Mouse (Mus musculus) lung, postnatal 10 days (tissue): ENCODE data around the gene Mettl1.
"Not testable (repeated sequence)": the region's sequence is repeated elsewhere in the genome, so short reads cannot be mapped to it uniquely, and the experiment has no call there.

Source experiments
- DNase-seq: peaks from one replicate; pipeline ENCODE4 v3.0.0; 2021

Gene Mettl1

DNA sequence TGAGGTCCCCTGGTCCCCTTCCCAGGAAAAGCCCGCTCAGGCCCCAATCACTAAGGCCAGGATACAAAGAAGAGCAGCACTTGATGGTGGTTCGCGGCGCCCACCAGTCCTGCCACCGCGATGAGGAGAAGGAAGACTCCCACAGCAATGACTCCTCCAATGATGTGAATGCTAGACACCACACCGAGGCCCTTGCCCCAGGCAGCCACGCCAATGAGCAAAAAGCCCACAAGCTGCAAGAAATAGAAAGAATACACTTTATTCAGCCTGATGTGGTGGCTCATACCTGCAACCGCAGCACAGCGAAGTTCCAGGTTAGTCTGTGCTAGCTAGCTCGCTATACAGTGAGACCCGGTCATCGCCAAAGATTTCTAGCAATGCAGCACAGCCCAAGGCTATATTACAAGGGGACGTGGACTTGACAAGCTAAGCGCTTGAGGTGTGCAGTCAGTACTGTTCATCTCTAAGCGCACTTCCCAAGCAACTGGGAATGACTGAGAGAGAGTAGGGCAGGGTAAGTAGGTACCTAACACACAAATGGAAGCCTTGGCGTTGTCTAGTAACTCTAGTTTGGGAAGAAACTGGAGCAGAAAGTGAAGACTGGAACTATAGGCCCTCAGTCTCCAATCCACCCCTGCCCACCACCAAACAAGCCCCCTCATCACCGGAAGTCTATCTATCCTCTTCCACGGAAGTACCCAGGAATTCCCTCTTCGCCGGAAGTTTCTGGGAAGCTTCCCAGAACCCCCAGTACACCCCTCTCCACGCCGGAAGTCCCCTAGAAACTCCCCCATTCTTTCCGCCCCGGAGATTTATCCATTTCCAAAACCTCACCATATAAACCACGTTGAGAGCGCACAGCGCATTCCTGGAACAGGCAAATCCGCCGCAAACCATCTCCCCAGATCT, 28.3 kb downstream of the Mettl1 start:
- DNase-seq, result no peak

DNA sequence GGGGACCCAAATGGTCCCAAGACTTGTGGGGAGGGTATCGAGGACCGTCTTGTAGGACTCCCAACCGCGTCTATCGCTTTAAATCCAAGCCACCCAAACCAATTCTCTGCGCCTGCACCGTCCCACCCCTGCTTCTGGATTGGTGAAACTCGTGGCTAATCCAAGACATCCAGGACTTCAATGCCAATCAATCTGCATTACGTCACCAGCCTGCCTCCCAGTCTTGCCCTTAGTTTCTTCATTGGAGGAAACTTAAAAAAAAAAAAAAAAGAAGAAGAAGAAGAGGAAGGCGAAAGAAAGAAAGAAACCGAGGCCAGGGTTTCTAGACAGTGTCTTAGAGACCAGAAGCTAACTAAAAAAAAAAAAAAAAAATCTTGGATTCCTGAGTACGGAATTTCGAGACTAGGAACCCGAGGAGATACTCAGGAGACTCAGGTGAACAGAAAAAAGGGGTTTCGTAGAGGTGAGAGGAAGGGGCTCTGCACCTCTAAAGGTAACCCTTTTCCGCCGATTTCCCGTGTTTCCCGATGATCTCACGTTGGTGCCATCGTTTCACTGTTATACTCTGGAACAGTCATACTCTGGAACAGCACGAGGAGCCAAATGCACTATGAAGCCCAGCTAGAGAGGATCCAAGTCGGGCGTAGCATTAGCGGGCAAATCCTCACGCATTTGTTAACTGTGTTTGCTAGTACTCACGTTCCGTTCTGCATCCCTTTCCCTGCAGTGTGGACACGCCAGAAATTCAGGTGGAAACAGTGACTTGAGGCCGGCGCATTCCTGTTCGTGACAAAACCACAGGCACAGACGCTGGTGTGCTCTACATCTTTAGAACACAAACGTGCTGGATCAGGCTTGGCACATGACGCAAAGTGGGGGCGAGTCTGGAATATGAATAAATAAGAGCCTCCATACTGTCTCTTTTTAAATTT, 29.2 kb downstream of the Mettl1 start, which contains the start of gene Tspan31:
Gene Tspan31, minus strand, starts transcription at position 75 of the 932 bp plus-strand sequence.
- DNase-seq, result peak; percentile 96

DNA sequence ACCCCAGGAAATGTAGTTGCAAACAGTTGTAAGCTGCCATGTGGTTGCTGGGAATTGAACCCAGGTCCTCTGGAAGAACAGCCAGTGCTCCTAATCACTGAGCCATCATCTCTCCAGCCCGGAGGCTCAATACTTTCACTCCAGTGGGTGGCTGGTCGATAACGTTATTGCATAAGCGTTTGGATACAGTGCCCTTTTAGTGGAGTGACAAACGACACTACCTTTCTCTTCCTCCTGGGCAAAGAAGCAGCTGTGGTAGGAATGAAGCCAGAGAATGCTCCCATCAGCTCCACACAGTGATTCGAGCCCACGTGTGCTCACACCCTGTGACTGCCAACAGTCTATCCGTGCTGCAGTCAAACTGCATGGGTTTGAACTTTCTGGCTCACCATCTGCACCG, 30.0 kb downstream of the Mettl1 start:
- DNase-seq, result no peak

DNA sequence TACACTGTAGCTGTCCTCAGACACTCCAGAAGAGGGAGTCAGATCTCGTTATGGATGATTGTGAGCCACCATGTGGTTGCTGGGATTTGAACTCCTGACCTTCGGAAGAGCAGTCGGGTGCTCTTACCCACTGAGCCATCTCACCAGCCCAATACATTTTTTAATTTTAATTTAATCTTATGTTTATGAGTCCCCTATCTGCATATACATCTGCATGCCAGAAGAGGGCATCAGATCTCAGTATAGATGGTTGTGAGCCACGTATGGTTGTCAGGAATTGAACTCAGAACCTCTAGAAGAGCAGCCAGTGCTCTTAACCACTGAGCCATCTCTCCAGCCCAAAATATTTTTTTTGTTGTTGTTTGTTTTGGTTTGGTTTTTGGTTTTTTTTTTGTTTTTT, 31.1 kb downstream of the Mettl1 start:
- not testable (repeated sequence) for DNase-seq

DNA sequence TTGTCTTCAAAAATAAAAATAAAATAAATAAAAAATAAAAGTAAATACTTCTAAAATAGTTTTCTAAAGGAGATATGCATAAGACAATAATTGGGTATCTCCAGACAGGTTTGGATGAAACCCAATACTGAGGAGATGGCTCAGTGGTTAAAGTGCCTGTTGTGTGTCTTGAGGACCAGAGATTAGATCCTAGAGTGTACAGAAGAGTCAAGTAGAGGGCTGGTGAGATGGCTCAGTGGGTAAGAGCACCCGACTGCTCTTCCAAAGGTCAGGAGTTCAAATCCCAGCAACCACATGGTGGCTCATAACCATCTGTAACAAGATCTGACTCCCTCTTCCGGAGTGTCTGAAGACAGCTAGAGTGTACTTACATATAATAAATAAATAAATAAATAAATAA, 31.8 kb downstream of the Mettl1 start:
- not testable (repeated sequence) for DNase-seq

DNA sequence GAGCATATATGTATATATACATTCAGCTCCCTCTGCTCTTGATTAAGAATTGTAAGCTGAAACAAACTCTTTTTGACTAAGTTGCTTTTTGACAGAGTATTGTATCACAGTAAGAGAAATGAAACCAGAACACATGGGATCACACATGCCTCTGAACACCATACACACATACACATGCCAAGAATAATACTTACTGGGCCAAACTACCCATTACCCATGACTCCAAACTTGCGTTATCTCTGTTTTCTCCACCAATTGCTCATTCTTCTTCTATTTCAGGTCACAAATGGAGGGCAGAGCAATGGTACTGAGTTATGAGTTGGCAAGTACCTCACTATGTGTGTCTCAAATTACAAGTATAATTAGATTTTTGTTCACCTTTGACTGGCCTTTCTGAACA, 32.8 kb downstream of the Mettl1 start:
- no peak for DNase-seq

DNA sequence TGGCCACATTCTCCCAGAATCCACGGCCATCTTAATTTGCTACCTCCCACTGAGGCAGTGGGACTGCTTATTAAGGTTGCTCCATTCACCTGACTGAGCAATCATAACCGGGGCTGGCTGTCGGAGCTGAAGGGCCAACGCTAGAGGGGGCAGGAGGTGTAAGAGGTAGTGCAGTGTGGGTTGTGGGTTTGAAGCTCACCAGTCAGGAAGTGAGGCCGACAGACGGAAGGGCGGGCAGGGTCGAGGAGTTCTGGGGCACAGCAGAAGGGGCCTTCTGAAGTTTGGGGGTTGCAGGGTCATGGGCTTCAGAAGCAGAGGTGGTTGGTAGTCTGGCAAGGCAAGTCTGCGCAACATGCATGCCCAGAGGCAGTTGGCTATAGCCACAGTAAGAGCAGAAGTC, 33.9 kb downstream of the Mettl1 start, which contains the start of gene Agap2:
Gene Agap2, plus strand, starts transcription at position 205 of the 400 bp plus-strand sequence.
- DNase-seq, result peak; percentile 29

DNA sequence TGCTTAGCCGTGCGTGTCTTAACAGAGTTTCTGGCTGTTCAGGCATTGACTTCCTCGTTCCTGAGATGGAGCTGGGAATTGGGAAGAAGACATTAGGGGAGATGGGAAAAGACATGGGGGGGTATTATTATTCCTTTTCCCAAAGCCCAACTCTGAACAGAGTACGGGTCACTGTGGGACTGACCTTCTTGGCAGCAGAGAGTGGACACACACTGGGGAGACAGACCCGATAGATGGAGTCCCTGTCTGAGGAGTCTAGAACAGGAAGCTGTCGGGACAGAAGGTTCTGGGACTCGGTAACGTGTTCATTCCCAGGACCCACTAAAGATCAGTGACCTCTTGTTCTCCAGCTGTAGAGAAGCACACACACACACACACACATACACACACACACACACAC, 34.4 kb downstream of the Mettl1 start:
- no peak for DNase-seq

DNA sequence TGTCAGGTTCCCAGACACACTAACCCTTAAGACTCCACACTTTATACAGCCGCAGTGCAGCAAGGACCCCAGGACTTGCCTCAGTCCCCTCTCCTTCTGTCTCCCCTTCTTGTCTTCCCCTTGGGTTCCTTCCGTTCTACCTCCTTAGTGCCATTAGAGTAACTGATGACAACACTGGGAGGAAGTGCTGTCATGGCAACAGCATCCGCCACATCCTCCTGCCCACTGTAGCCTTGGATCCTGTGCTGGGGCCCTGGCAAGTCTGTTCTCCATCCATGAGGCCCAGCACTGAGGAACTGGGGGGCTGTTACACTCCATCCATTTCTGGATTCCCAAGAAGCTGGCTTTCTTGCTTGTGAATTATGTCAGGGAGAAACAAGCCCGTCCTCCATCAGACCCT, 34.9 kb downstream of the Mettl1 start:
- no peak for DNase-seq

DNA sequence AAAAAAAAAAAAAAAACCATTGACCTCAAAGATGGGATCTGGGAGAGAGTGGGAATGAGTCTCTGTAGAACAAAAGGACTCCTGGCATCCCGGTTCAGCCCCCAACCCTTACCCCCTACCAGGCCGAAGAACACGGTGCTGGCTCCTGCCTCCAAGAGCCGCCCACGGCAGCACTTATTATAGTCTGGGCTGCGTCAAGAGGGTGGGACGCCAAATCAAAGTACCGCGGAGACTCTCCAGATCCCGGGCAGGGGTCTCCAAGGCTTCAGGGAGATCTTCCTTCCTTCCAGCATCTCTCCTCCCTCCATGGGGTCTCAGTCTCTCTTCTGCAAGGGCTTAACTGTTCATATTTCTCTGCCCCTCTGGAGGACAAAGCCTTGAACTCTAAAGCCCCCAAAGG, 36.3 kb downstream of the Mettl1 start:
- DNase-seq, result no peak

DNA sequence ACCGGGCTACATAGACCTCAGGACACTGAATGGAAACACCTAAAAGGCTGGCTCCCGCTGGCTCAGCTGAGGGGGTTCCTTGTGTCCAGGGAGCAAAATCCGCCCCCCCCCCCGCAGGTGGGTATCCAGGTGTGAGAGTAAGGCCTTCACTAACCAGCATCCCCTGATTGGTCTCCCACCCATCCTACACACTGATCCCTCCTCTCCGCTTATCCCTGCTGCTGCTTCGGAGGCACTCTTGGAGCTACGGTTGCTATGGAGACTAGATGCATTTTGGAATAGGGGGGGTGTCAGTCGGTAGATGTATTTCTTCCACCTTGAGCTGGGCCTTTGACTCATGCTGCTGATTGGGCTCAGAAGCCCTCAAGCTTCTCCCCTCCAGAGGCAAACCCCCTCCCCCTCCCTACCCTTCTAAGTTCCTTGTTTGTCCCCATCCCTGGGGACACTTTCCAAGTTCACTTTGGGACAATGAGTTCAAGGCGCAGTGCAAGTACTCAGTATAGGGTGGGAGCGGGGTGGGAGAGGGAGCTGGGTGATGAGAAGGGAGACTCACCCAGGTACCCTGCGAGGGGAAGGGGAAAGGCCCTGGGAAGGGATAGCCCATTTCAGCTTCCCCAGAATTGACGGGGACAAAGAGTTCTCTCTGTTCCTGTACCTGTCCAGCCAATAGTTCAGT, 36.9 kb downstream of the Mettl1 start:
- DNase-seq, result no peak

DNA sequence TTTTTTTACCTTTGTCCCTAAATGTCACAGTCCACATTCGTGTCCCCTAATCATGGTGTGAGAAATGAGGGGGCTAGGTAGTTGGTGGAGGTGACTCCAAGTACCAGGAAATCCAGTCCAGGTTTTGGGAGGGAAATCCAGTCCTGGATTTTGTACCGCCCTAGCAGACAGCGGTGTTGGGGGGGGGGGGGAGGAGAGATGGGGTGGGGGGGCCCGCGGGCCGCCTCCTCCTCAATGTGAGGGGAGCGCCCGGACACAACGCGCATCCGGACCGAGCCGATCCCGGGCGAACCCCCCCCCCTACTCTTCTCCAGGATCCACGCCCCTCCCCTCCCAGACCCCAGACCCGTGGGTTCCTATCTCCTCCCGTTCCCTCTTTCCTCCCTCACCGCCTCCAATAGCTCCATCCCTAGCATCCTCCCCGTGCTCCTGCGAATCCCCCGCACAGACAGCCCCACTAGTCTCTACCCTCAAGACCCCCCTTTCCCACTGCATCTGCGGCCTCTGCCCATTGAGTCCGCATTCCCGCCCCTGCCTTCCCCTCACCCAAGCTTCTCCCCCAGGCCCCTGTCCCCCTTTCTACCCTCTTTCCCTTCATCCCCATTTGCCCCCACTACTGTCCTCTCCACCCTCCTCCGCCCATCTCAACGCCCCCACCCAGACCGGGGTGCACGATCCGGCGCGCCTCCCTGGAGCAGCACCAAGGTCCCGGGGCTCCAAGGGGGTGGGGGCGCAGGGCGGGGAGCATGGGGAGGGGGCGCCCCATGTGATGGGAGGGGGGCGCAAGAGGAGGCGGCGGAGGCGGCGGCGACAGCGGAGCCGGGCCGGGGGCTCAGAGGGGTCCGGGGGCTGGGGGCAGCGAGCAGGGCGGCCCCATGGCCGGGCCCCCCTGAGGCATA, 37.7 kb downstream of the Mettl1 start:
- no peak for DNase-seq

DNA sequence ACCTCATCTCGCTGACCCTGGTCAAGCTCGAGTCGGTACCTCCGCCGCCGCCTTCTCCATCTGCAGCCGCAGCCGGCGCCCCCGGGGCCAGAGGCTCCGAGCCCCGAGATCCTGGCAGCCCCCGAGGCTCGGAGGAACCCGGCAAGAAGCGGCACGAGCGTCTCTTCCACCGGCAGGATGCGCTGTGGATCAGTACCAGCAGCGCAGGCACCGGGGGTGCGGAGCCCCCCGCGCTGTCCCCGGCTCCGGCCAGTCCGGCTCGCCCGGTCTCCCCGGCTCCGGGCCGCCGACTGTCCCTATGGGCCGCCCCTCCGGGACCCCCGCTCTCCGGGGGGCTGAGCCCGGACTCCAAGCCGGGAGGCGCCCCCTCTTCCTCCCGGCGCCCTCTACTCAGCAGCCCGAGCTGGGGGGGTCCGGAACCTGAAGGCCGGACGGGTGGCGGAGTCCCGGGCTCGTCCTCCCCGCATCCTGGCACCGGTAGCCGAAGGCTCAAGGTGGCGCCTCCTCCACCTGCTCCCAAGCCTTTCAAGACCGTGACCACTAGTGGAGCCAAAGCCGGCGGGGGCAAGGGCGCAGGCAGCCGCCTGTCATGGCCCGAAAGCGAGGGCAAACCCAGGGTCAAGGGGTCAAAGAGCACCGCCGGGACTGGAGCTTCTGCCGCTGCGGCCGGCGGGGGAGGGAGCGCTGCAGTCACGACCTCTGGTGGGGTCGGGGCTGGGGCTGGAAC, 38.6 kb downstream of the Mettl1 start:
- peak; percentile 37 for DNase-seq

DNA sequence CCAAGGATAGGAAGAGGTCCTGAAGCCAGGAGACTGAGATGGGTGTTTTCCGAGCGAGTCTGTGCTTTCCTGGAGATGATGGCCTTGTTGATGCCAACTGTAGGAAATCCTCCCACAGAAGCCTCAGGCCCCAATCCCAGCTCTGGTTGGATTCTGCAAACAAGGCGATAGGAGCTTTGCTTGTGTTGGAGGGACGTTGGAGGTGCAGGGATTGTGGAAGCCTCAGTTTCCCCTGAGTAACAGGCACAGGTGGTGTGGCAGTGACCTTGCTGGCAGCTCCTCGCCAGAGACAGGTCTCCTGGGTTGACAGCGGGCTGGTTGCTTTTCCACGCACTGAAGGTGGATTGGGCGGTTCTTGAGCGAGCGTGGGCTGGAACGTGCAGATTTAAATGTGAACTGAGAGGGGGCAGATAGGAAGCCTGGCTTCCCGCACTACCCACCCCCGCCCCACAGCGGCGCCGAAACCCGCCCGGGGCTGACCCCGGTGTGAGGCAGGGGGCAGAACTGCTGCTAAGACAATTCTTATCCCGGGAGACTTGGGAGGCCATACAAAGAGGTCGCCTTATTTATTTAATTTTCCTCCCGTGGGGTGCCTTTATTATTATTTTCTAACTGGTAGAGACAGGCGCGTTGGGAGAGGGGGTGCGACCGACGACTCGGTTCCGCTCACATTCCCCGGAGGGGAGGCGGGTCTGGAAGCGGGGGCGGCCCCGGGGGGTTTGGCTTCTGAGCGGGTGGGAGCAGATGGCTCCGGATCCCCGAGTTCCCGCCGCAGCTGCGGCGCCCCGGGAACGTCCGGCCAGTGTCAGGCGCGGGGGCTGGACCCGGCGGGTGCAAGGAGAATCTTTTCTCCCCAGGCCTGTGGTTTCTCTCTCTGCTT, 39.9 kb downstream of the Mettl1 start:
- DNase-seq, result no peak

DNA sequence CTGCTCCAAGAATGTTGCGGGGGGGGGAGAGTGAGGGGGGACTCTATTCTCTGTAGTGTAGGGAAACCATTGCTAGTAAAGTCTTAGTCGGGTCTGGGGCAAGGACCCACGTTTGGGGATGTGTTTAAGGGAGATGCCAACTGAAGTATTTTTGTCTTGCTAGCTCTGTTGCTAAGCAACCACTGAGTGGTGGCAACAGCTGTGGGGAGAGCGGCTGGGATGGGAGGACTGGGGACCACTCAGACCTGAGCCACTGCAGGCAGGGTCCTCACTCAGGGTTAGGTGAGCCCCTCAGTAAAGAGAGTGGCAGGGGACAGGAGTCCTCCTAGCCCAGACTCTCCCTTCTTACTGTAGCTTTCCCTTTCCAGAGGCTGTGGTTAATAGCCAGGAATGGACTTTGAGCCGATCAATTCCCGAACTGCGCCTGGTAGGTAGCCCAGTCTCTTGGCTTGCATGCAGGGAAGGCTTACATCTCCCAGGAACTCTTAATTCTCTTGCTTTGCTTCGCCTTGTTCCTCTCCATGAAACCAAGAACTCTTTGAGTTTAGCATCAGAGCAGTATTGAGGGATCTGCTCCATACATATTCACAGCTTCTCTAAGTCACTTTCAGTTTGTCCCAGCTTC, 40.9 kb downstream of the Mettl1 start:
- no peak for DNase-seq

DNA sequence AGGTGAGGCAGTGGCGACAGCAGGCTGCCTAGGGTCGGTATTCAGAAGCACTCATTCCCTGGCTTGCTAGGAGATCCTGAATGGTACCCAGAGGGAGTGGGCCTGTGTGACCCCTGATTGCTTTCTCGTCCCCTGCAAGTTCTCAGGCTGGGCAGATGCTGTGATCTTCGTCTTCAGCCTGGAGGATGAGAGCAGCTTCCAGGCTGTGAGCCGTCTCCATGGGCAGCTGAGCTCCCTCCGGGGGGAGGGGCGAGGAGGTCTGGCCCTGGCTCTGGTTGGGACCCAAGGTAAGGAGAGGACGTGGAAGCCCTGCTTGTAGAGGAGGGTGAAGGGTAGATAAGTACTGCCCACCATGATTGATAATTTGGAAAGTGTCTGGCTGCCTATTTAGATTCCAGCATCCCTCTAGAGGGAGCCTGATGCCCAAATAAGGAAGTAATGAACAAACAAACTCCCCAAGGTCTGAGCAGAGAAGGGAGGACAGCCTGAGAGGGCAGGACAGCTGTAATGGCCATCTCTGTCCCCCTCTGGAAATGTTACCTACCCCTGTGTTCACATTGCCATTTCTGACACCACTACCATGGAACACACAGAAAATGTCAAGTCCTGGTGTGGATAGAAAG, 42.2 kb downstream of the Mettl1 start:
- DNase-seq, result no peak

DNA sequence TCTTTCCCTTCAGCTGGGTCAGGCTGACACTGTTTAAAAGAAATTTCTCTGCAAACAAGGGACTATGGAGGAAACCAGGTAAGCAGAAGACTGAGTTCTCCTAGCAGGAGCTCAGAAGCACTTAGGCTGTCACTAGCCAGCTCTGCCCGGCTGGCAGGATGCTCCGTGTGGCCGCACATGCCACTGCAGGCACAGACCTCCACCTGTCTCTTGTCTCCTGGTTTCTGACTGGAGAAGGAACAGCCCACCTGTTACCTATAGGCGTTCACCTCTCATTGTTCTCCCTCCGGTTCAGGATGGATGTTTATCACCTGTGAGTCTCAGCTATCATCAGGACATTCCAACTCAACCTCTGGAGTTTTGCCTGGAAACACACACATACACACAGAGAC, 42.7 kb downstream of the Mettl1 start:
- no peak for DNase-seq

DNA sequence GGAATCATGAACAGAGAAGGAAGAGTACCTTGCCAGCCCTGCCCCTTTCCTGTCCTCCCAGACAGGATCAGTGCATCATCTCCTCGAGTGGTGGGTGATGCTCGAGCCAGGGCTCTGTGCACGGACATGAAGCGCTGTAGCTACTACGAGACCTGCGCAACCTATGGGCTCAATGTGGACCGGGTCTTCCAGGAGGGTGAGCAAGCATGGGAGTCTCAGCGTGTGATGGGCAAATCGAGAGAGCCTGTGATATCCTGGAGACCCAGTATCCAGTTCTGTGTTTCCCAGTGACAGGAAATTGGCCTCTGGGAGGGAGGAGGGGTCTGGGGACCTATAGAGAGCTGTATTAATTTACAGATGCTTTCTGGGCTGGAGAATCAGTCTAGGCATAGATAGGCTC, 43.8 kb downstream of the Mettl1 start:
- DNase-seq, result no peak

DNA sequence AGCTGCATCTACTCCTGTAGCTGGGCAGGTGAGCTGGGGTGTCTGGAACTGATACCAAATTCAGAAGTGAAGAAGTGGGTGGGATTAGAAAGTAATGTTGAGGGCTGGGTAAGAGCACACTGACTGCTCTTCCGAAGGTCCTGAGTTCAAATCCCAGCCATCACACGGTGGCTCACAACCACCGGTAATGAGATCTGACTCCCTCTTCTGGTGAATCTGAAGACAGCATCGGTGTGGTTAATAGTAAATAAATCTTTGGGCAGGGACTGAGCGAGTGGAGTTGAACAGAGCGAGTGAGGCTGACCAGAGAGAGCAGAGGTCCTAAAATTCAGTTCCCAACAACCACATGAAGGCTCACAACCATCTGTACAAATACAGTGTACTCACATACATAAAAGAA, 44.4 kb downstream of the Mettl1 start:
- no peak for DNase-seq
